Mouse (Mus musculus) retina, embryonic 14.5 days (tissue): ENCODE results near the gene Olfr1392.
"Not testable (repeated sequence)": the region's sequence is repeated elsewhere in the genome, so short reads cannot be mapped to it uniquely, and the experiment has no call there.

Experiments used
- DNase-seq: peaks from one replicate; pipeline ENCODE4 v3.0.0-alpha.2; 2015; ENCODE audit warnings: low spot score

Olfr1392 gene

DNA sequence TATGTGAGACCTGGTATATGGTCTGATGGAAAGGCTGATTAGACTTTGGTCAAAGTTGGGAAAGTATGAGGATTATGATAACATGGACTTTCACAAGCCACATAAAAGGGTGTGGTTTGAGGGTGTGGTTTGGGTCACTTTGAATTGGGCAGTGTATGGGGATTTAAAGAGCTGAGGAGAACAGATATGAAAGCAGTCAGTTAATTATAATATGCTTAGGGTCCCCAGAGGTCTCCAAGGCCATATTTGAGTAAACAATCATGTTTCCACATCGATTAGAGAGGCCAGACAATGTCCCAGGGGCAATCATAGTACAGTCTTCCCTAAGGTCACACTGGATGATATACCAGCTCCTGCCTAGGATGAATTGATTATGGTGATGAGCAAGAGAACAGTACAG is at the start of gene Olfr1392:
TSS of gene Olfr1392 (plus strand) at position 301 of the 400 bp plus-strand sequence.
- DNase-seq: not testable (repeated sequence)

DNA sequence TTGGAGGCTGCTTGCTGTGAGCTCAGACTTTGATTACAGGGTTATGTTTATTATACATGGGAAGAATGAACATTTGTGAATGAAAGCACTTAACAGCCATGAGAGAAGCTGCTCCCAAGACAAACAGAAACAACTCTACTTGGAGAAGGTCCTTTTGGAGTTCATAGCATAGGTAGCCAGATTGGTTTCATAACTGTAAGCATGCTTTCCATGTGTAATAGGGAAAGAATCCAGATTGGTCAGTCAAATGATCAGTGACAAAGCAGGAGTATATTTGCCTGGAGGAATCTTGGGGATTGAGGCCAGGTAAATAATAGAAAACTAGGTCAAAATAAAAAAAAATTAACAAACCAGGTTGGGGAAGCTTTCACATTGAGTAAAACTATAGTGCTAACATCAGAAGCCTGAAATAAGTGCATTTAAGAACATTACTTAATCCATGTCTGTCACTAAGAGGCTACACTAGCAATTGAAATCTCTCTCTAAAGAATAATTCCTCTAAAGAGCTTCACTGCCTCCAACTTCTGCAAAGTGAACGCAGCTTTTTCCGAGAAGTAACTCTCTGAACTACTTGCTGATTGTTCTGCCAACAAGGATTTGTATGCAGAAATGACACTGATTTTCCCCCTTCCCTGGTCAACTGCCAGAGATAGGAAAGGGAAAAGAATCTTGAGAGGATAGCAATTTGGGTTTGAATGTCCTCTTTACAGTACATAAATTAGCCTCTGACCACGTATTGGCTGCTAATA is 49.4 kb upstream of the Olfr1392 start:
- no peak for DNase-seq

DNA sequence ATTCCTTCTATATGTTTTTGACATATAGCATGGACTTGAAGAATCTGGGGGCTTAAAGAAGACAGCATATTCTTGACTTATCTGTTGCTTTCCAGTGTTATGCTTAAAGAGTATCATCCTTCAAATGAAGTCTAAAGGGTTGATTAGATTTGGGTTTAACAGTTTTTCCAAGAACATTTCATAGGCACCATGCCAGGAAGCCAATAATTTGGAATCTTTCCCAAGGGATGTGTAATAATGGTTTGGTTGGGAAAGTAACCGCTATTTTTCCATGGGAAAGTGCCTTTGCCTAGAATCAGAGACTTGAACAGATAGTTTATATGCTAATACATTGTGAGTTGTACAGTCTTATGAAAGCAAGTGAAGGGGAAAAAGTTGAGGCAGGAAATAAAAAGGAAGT is 48.2 kb upstream of the Olfr1392 start:
- DNase-seq: no peak

DNA sequence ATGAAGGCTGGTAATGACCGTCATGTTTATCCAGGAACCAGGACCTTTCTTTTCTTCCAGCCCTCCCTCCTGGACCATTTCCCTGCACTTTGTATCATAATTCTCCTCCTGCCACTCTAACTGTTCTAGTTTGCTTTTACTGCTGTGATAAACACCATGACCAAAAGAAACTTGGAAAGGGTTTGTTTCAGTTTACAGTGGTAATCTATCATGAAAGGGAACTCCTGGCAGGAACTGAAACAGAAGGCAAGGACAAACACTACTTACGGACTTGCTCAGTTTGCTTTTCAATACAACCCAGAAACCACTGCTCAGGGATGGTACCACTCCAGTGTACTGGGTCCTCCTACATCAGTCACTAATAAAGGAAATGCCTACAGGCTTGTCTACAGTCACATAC is 47.5 kb upstream of the Olfr1392 start:
- no peak for DNase-seq

DNA sequence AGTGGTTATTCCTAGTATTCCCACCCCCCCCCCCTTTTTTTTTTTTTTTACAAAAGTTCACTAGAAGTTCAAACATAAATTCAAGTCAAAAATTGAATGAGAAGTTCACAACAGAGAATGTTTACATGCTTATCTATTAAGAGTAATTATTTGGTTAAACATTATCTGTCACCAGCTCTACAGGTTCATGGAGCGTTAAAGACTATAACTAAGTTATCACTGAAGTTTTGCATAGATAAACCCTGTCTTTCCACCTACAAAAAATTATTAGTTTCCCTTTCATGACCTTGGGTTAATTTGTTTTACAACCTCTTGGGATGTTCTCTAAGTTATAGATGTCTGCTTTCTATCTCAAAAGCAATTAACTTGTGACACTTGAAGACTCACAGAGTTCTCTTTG is 44.8 kb upstream of the Olfr1392 start:
- DNase-seq: no peak

DNA sequence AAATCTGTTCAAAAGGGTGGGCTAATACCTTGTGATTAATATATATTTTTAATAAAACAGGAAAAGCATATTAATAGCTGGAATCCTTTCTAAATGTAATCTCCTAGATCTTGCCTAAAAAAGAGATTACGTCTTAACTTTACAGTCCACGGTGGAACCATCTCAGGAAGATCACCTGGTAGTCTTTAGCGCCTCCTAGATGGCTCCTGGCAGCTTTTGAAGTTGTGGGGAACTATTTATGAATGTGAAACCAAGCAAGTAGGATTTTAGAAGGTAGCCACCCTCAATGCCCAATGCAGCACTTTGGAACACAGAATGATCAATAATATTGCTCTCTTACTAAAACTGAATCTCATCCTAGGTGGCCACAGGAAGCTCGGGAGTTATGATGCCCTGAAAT is 44.2 kb upstream of the Olfr1392 start:
- no peak for DNase-seq

DNA sequence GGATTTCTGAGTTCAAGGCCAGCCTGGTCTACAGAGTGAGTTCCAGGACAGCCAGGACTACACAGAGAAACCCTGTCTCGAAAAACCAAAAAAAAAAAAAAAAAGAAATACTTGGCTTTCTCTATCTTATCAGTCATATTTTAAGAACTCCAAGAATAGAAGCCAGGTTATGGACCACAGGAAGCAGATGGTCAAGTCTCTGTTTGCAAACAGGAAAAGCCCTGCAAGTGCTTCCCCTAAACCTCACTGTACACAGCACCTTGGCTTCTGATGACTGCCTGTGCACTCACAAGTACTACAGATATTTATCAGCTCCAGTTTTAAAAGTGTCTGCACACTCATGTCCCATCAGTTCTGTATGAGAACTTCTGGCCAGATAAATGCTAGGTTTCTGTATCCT is 43.6 kb upstream of the Olfr1392 start:
- DNase-seq: no peak

DNA sequence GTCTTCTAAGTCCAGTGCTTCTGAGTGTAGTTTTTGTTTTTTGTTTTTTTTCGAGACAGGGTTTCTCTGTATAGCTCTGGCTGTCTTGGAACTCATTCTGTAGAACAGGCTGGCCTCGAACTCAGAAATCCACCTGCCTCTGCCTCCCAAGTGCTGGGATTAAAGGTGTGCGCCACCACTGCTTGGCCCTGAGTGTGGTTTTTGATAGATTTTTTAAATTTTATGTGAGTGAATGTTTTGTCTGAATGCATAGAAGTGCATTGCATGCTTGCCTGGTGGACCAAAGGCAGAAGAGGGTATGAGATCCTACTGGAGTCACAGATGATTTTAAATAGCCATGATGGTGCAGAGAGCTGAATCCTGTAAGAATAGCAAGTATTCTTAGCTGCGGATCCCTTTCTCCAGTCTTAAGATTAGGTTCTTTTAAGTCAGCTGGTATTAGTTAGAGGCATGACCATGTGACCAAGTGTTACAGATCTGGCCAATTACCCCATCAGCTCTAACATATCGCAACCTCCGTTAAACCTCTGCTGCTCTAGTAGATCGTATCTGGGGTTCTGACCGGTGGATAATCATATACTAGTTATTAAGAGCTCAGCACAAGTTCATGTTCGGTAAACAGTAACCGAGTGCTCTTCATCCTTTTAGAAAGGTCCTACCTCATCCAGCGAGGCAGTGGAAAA is 42.0 kb upstream of the Olfr1392 start:
- DNase-seq: no peak

DNA sequence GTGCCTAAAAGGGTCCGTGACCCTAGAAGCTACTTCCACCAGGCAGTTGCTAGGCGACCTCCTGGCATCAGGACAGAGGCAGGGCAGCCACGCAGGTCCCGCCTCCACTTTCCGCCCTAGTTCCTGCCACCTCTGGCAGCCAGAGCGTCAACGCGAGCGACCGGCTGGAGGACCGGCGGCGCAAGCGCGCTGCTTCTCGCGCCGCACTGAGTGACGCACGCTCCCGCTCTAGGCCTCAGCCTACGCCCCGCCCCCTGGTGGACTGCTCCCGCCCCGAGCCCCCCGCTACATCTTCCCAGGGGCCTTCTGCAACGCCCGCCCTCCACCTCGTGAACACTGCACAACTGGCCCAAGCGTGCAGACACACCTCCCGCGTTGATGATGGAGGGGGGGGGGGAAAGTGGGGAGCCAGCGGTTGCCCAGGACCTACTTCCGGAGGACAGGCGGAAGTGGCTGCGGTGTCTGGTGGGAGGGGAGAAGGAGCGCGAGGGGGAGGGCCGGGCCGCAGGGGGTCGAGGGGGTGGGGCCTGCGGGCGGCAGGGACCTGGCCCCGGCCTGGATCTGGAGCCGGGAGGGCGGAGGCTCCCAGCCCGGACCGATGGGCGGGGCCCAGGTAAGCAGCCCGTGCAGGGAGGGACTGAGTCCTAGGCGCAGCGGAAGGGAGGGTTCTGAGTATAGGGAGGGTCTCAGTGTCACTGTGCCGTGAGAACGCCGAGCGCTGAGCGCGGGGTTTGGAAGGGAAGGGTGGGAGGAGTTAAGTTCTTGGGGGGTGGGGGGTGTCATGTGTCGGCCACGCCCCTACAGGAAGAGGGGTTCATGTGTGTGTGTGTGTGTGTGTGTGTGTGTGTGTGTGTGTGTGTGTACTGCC is 41.1 kb upstream of the Olfr1392 start, which contains the start of gene Mgat1:
TSS of gene Mgat1 (plus strand) at position 465 of the 868 bp plus-strand sequence.
- peak; percentile 96 for DNase-seq

DNA sequence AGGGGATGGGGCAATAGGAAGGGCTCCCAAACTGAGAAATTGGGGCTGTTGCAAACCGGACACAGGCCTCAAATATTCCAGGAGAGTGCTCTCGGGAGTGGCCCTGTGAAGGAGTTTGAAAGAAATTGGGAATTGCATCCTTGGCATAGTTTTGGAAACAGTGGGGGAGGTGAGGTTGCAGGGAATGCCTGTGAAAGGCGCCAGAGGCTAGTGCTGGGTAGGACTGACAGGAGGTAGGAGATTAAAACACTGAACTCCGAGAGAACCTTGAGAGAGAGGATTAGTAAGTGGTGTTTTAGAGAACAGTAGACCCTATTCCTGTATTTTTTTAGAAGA is 40.5 kb upstream of the Olfr1392 start:
- no peak for DNase-seq

DNA sequence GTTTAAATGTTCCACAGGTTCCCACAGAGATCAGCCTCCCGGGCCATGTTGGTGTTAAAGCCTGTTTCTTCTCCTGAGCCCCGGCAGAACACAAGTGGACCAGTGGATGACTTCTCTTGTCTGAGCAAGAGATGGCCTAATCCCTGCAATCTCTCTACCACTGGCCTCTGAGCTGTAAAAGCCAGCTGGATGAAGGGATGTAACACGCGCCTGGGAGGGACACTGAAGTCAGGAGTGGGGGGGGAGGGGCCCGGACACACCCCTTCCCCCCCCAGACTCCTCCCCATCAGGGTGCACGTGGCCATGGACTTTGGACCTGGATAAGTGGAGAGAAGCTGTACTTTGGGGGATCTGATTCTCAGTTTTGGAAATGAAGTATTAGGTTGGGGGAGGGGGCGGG is 39.9 kb upstream of the Olfr1392 start:
- peak; percentile 30 for DNase-seq

DNA sequence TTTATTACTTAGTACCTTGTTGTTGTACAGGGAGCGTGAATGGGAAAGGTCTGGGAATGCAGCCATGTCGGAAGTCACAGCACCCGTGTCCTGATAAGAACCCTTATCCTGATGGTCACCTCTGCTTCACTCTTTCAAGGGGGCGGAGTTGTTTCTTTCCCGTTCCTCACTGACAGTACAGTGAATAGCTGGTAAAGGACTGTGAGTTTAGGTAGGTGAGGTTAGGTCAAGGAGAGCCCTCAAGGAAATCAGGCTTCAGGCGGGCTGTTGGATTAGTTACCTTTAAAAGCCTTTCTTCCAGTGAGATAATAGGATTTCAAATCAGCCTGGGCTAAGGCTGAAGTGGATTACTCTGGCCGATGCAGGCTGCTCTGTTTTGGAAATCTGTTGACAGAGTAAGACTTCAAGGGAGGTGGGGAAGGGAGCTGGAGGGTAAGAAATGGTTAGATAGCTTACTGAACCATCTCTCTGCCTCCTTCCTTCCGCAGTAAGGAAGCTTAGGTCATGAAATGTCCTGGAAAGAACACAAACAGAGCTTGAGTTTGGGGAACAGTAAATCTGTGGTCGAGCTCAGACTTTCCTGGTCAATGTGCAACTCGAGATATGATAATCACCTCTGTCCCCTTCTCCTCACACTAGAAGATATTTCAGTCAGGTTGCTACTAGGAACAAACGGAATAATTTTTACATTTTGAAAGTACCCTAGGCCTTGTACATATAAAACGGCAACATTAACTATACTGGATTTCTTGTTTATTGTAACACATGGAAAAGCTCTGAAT is 39.3 kb upstream of the Olfr1392 start:
- DNase-seq: peak; percentile 13

DNA sequence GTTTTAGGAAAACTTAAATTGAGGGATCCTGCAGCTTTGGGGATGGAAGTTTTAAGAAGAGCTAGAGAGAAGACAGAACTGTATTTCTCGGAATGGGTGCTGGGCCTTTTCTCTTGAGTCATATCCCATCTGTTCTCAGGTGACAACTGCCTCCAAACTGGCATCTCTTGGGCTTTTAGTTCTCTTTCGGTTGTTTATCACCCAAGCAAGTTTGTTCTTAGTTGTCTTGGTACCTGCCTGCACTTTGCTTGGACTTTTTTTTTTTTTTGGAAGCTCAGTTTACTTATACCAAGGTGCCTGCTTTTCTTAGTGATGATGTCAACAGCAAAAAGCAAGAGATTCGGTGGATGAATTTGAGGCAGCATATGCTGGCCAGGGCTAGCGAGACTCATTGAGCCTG is 38.6 kb upstream of the Olfr1392 start:
- DNase-seq: no peak

DNA sequence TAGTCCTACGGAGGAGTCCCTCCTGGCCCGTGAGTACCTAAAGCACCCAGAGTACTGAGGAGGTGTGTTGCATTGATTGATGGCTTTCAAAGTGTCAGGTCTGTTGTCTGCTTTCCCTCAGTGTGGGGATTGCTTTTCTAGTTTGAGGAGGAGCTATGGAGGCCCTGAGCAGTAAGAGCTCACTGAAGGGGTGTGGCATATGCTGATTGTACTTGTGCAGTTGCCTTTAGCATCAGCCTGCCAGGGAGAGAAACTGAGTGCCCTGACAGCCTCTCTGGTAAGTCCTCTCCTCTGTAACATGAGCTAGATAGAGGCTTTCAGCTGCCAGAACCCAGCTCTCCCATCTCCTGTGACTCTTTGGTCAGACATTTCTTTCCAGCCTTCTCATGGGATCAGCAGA is 37.8 kb upstream of the Olfr1392 start:
- no peak for DNase-seq

DNA sequence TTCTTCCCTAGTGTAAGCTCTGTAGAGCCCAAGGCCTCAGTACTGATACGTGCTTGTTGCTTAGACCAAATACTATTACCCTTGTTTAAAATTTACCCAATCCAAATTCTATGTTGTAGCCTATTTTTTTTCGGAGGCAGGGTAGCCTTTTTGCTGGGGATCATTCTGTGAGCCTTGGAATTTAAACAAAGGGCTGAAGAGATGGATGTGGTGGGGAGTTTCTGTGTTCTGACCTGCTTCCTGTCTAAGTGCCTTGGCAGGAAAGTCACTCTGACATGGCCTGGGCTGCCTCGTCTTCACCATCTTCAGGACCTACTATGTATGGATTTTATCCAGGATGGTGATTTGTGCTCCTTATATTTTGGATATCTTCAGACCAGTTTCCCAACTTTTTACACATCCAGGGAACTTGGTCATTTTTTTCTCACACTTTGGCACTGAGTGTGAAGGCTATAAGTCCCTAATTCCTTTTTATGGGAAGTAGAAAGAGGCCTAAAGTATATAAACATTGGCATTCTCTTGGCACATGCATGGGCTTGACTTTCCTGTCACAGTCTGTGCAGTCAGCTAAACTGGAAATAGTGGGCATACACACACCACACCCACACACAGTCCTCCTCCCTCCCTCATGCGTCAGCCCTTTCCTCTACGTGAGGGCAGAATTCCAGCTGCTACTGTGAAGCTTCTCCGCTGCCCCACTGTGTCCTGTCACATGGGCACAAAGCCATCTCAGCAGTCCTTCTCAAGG is 36.7 kb upstream of the Olfr1392 start:
- DNase-seq: no peak

DNA sequence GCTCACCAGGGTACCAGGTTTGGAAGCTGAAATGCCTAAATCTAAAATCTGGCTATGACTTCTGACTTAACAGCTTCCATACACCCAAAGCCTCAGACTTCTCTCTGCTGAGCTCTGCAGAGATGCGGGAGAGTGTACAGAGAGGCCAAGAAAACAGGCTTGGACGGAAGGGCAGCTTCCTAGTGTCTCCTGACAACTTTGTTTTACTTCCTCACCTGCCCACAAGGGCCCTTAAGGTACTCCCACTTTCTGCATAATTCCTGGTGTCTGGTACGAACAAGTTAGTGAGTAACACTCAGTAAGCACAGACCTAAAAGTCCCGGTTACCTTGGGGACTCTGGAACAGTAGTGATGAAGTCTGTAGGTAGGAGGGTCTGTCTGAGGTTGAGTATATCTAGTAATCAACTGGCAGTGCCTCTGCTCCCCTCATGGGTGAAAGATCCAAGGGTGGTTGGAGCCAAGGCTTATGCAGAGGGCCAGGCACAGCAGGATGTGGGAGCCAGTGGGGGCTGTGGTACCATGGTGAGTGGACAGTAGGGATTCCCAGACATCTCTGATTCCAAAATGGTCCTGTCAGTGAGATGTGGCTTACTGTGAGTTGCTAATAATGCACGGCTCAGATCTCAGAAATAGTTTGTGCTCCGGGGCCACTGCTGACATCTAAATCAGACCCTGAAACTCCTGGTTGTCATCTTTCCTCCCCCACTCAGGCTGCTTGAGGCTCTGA is 35.9 kb upstream of the Olfr1392 start:
- DNase-seq: no peak

DNA sequence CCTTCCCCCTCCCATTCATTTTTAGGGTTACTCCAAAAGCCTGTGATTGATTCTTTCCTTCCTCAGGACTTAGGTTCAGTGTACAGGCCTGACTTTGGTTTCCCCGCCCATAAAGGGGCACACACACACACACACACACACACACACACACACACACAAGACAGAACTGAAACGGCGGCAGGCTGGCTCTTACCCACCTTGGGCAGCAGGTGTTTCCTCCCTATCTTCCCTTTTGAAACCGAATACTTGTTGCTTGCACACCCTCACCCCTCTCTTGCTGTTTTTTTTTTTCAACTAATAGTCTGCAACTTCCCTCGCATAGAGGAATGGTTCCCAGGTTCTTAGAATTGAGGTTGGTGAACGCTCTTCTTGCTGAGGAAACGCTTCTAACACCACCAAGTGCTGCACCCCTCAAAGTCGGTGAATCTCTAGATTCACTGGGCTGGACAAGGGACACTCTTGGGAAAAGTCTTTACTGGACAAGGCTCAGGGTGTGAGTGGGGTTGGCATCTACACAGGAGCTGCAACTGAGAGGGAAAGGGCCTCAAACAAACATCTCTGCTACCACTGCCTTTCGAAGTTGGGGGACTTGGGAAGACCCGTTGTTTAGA is 35.2 kb upstream of the Olfr1392 start:
- DNase-seq: no peak

DNA sequence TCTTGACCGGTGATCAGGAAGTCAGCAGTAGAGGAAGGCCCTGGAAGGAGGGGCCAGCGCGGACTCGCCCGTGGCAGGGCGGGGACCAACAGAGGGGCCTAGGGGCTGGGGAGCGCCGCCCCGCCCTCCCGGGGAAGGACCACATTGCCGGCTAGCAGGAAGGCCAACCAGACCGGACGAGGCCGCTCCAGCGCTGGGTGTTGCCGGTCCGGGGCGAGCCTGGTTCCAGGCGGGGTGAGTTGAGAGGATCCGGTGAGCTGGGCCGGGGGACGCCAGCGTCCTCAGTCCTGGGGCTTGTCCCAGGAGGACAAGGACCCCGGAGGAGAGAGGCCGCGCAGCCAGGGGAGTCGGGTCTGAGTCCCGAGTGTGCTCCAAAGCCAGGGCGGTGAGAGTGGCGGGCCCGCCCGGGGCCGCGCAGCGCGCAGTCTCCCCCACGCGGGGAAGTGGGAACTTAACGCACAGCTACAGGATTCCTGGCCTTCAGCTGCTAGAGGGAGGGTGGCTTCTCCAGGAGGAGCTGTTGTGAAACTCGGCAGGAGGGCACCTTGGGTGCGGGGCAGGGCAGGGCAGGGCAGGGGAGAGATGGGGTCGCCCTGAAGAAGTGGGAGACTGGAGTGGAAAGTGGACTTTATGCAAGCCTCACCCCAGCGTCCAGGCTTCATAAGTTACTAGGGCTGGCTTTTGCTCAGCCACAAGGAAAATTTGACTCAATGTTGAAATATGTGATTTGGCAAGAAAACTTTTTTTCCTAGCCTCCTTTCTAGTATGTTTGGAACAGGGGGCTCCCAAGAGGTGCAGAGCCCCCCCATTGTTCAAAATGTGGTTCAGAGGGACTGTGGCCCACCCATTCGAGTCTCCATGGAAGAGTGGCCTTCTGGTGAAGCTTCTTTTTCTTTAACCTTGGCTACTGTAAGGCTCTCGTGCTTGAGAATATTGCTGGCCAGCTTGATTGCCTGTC is 34.4 kb upstream of the Olfr1392 start:
- DNase-seq: peak; percentile 81

DNA sequence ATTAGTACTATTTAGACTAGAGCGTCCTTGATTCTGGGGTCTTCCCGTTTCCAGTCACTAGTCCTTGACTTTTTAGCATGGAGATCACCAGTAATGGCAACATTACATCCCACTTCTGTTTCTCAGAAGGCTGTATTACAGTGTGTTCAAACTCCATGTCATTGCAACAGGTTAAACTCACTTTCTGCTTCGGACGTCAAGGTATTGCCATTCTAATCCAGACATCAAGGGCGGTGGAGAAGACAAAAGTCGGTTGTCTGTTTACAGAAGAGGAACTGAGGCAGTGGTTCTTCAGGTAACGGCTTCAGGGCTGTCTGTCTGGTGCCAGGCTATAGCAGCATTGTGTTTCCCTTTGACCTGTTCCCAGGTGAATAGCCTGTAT is 33.7 kb upstream of the Olfr1392 start:
- DNase-seq: no peak
